Mouse (Mus musculus) small intestine, adult 2 months (tissue): ENCODE data around the gene Hes7.

Experiments
- CTCF ChIP-seq: fragments of 200-500 bp; IDR thresholded peaks from 2 replicates; pipeline ENCODE4 v1.5.1; 2012; ENCODE audit warnings: low read depth, mild to moderate bottlenecking, control low read depth, inconsistent platforms, low read length, moderate library complexity, mixed read lengths; ENCODE audit not compliant: insufficient replicate concordance, insufficient read length; ENCODE audit errors: extremely low read depth
- POLR2A ChIP-seq: fragments of 200-500 bp; IDR thresholded peaks from 2 replicates; pipeline ENCODE4 v1.6.1; 2012; ENCODE audit warnings: low read depth, mild to moderate bottlenecking, control low read depth, inconsistent platforms, low read length, moderate library complexity

DNA sequence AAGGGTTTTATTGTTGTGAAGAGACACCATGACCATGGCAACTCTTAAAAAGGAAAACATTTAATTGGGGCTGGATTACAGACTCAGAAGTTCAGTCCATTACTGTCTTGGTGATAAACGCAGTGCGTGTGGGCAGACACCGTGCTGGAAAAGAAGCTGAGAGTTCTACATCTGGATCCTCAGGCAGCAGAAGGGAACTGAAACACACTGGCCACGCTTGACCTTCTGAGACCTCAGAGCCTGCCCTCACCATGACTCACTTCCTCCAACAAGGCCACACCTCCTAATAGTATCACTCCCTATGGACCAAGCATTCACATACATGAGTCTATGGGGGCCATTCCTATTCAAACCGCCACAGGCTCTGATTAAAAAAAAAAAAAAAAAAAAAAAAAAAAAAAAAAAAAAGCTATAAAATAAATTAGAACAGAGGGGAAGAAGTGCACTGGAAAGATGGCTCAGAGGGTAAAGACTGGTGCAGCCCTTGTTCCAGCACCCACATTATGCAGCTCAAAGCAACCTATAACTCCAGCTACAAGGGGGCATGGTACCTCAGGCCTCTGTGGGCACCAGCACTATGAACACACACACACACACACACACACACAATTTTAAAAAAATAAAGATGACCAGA, 41.3 kb upstream of the Hes7 start:
- TF ChIP-seq CTCF (no peak), POLR2A (no peak)
